Mouse (Mus musculus): ENCODE measurements around the gene Dnmt3c.

DNA sequence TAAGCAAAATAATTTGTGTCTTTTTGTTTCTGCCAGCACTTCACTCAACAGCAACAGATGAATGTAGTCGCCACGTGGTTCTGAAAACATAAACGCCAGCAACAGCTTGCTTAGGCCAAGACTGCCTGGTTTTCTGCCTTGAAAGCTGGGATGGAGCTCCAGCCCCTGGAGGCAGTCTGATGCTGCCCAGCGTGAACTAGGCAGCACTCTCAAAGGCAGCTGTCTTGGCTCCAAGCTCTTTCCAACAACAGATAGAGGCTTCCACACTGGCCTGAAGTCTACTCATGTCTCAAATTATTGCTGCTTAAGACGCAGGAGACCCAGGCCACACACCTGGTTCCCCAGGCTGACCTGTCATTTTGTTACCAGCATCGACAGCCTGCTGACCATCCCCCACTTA lies 6.9 kb downstream of the Dnmt3c start:
- TF ChIP-seq CTCF (IDR thresholded peaks at IDR 0.05; ENCODE audit: low read depth, low read length) (no peak), POLR2A (IDR thresholded peaks at IDR 0.05; ENCODE audit: extremely low read depth, insufficient read depth, low read length) (no peak)
